ENCODE assay signal across 24 mouse cellular contexts in genomic region chr5:102537819-102538218, GRCm38 (mm10). TPM values are rescaled to one million over a fixed set of nuclear protein-coding genes. Genes with fewer than 3 reads are reported as not detected.
DNase-seq lines count a peak whose midpoint lies in the region; TF ChIP-seq lines count a peak whose summit lies in the region.
"Had no signal": no experiment of that assay in that cellular context is flagged by ENCODE, and none has a peak within 500 bp of the region (broad histone marks: within the 10 kb centered on the region; RNA-seq: fewer than 3 reads in every experiment).

No protein-coding gene starts in this region.

- intact Hi-C loops in heart, postnatal 14 days (cut with DNase I) = no loop called here

- peaks cover 2% of the 10 kb centered on the region for H3K79me2 ChIP-seq in CH12.LX (replicated peaks; ENCODE audit: control insufficient read depth, extremely low read depth, insufficient read depth, poor library complexity, severe bottlenecking)

- no peak for TF ChIP-seq EP300 in CH12.LX (IDR thresholded peaks at IDR 0.05; ENCODE audit: low read length)

- TF ChIP-seq CTCF in CH12.LX (conservative IDR thresholded peaks at IDR 0.05 in 1 of 2, IDR thresholded peaks at IDR 0.05 in 1 of 2; ENCODE audit: low read depth in 2 of 2, low read length in 2 of 2) = peak in 1 of 2 experiments; percentile 51; a peak in 2 of 4 replicates

- TF ChIP-seq RAD21 in CH12.LX (IDR thresholded peaks at IDR 0.05; ENCODE audit: low read depth, low read length) = peak; percentile 39

- peaks cover 0 to 52% of the 10 kb centered on the region in 2 experiments; a peak in 2 of 4 replicates for H3K4me1 ChIP-seq in CH12.LX (ENCODE audit: control insufficient read depth in 1 of 2, insufficient read depth in 2 of 2)
- H3K4me1 ChIP-seq: embryonic facial prominence, embryonic 12.5 days; heart, embryonic 13.5 days; hindbrain, embryonic 15.5 days; limb, embryonic 12.5 days; liver, embryonic 15.5 days; midbrain, embryonic 12.5 days; neural tube, embryonic 12.5 days had no signal

- H3K27ac ChIP-seq in CH12.LX (ENCODE audit: insufficient read depth, low read depth) = no peak overlapping the region
- H3K27ac ChIP-seq: embryonic facial prominence, embryonic 12.5 days; heart, adult 2 months; heart, embryonic 13.5 days; hindbrain, embryonic 15.5 days; kidney, postnatal 0 days; limb, embryonic 12.5 days; liver, embryonic 15.5 days; macrophage; midbrain, embryonic 12.5 days; neural tube, embryonic 12.5 days had no signal

- dilution Hi-C loops in CH12.LX (cut with MboI; ENCODE audit: extremely low pct_ligation_motif_present, extremely low pct_unique_long_range_greater_than_20kb, low sequenced_read_pairs) = no loop called here

- H3K9ac ChIP-seq in CH12.LX (ENCODE audit: insufficient read depth, low read depth) = no peak overlapping the region
- H3K9ac ChIP-seq: embryonic facial prominence, embryonic 12.5 days; forebrain, postnatal 0 days; heart, embryonic 13.5 days; hindbrain, embryonic 15.5 days; limb, embryonic 12.5 days; liver, embryonic 15.5 days; midbrain, embryonic 12.5 days; neural tube, embryonic 12.5 days had no signal

- DNase-seq in 416B (ENCODE audit: low read depth) (peak; percentile 0), CH12.LX (ENCODE audit: extremely low read depth) (peak; percentile 18)
- peak; percentile 4 for DNase-seq in lung, postnatal 10 days
- peak; percentile 1 to 27 for DNase-seq in monocyte, adult 2 months (ENCODE audit: low read depth in 1 of 2, low spot score in 2 of 2)
- DNase-seq in cerebellum, postnatal 25 days = no peak
- DNase-seq in heart, postnatal 14 days = no peak
- no peak for DNase-seq in embryo, embryonic 10 days (ENCODE audit: low spot score)
- DNase-seq: adrenal gland, postnatal 25 days; cerebellum, adult 11 months; cerebellum, adult 9-11 months; forebrain, postnatal 0 days; gastrocnemius, postnatal 25 days; heart, adult 2 months; kidney, adult 2 months; thymus, postnatal 25 days had no signal

- no peaks in the 10 kb centered on the region for H3K27me3 ChIP-seq in CH12.LX (replicated peaks)
- H3K27me3 ChIP-seq: embryonic facial prominence, embryonic 12.5 days; heart, embryonic 13.5 days; hindbrain, embryonic 15.5 days; limb, embryonic 12.5 days; liver, embryonic 15.5 days; midbrain, embryonic 12.5 days; neural tube, embryonic 12.5 days had no signal

- in situ Hi-C loops in CH12.LX (cut with MboI; ENCODE audit: low pct_ligation_motif_present, low pct_unique_long_range_greater_than_20kb, low sequenced_read_pairs) = no loop called here

- H3K4me2 ChIP-seq in CH12.LX (ENCODE audit: insufficient read depth, low read depth, poor library complexity, severe bottlenecking) = no peak overlapping the region
- H3K4me2 ChIP-seq: embryonic facial prominence, embryonic 12.5 days; heart, embryonic 13.5 days; hindbrain, embryonic 15.5 days; limb, embryonic 12.5 days; liver, embryonic 15.5 days; midbrain, embryonic 12.5 days; neural tube, embryonic 12.5 days had no signal

- no peak overlapping the region for H3K4me3 ChIP-seq in CH12.LX (replicated peaks in 1 of 3; ENCODE audit: low read depth in 2 of 3, low read length in 2 of 3, poor library complexity in 1 of 3)
- H3K4me3 ChIP-seq: embryonic facial prominence, embryonic 12.5 days; heart, adult 2 months; heart, embryonic 13.5 days; hindbrain, embryonic 15.5 days; limb, embryonic 12.5 days; liver, embryonic 15.5 days; midbrain, embryonic 12.5 days; neural tube, embryonic 12.5 days had no signal

- no peaks in the 10 kb centered on the region for H3K9me3 ChIP-seq in CH12.LX (replicated peaks; ENCODE audit: low read length)
- H3K9me3 ChIP-seq: embryonic facial prominence, embryonic 12.5 days; heart, embryonic 13.5 days; hindbrain, embryonic 15.5 days; limb, embryonic 12.5 days; liver, embryonic 15.5 days; midbrain, embryonic 12.5 days; neural tube, embryonic 12.5 days had no signal

- no peak for TF ChIP-seq POLR2A in CH12.LX (IDR thresholded peaks at IDR 0.05; ENCODE audit: low read depth, low read length)

- peaks cover 10 to 80% of the 10 kb centered on the region in 2 experiments for H3K36me3 ChIP-seq in CH12.LX (replicated peaks in 1 of 2; ENCODE audit: control insufficient read depth in 1 of 2, insufficient read depth in 1 of 2, low read length in 1 of 2)
- H3K36me3 ChIP-seq: embryonic facial prominence, embryonic 12.5 days; heart, embryonic 13.5 days; hindbrain, embryonic 15.5 days; limb, embryonic 12.5 days; liver, embryonic 15.5 days; midbrain, embryonic 12.5 days; neural tube, embryonic 12.5 days had no signal

TF ChIP-seq in CH12.LX, 34 proteins besides CTCF, POLR2A, EP300 and RAD21:
- TF ChIP-seq JUND (conservative IDR thresholded peaks at IDR 0.05; ENCODE audit: low read depth, low read length) (no peak), ZC3H11A (IDR thresholded peaks at IDR 0.05; ENCODE audit: low read depth, low read length) (no peak; the same call in 1 of the 2 replicates), SMC3 (IDR thresholded peaks at IDR 0.05; ENCODE audit: low read depth, low read length) (peak; percentile 60), RCOR1 (conservative IDR thresholded peaks at IDR 0.05; ENCODE audit: low read depth, low read length) (no peak), POLR2AphosphoS2 (IDR thresholded peaks at IDR 0.05; ENCODE audit: low read depth, low read length) (no peak)

RNA-seq across cellular contexts. Expression of gene Arhgap24, which starts 56.6 kb away (rescaled TPM):
- total RNA-seq in CH12.LX (2012; rRNA removed) (23.5 and 34.7 TPM in 2 replicates), CH12.LX (2014; rRNA removed) (45.8 and 47.9 TPM in 2 replicates)
- 51.6 and 53.7 TPM in 2 replicates for polyA plus RNA-seq in CH12.LX (2012; ENCODE audit: insufficient read length, low read depth)
- 10 to 100 TPM; 12.7 to 16.6 TPM for total RNA-seq in heart, postnatal 14 days (2021)

Comparison
In these comparisons a context has a peak if more than half of its experiments do, and no peak if none do; other contexts are left out.
1. DNase-seq: peak in 416B (single experiment), CH12.LX (single experiment), lung, postnatal 10 days (single experiment) and monocyte, adult 2 months (2 of 2); none in cerebellum, postnatal 25 days (0 of 2), heart, postnatal 14 days (0 of 2) and embryo, embryonic 10 days (single experiment).